8 mouse cellular contexts compared by ENCODE assay signal in the genomic region with DNA sequence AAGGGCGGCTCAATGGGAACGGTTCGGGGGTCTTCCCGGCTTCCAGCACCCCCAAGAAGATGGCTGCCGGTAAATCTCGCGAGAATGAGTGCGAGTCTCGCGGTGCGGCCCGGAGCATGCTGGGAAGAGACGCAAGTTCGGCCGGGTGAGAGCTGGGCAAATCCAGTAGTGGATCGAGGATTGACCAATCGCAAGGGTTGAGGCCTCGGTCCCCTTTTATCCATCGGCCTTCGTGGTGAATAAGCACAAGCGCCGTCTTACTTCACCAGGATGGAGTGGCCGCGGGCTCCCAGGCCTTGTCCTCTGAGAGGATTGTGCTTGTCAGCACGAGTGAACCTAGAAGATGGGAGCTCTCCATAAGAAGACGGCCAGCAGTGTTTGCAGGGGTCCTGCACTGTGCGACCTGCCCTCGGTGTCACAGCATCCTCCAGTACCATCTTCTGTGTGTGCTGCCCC. TPM values are rescaled to one million over a fixed set of nuclear protein-coding genes. Genes with fewer than 3 reads are reported as not detected.
DNase-seq lines count a peak whose midpoint lies in the region; ATAC-seq and TF ChIP-seq lines count a peak whose summit lies in the region.

Rbm26 (minus strand) TSS at position 90 of the 456 bp plus-strand sequence.

- ATAC-seq in embryonic facial prominence, embryonic 13.5 days (ENCODE audit: insufficient number of reproducible peaks, insufficient read depth, low FRiP score, low TSS enrichment, low read depth) = peak; percentile 95
- peak; percentile 96 for ATAC-seq in limb, embryonic 12.5 days (ENCODE audit: insufficient number of reproducible peaks, insufficient read depth, low FRiP score, low TSS enrichment, low read depth)
- ATAC-seq in midbrain, embryonic 15.5 days (replicated peaks) = peak; percentile 98

- H3K27me3 ChIP-seq in embryonic facial prominence, embryonic 13.5 days = no peaks in the 10 kb centered on the region
- H3K27me3 ChIP-seq in kidney, adult 2 months (replicated peaks; ENCODE audit: control insufficient read depth, insufficient read depth, low read length) = no peaks in the 10 kb centered on the region
- no peaks in the 10 kb centered on the region for H3K27me3 ChIP-seq in limb, embryonic 12.5 days
- H3K27me3 ChIP-seq in midbrain, embryonic 15.5 days (replicated peaks) = no peaks in the 10 kb centered on the region
- H3K27me3 ChIP-seq in spleen, adult 2 months (ENCODE audit: control insufficient read depth, insufficient read depth, low read length) = no peaks in the 10 kb centered on the region

- peak within 1 kb of the TSS; percentile 97 for H3K9ac ChIP-seq in embryonic facial prominence, embryonic 13.5 days
- H3K9ac ChIP-seq in limb, embryonic 12.5 days (replicated peaks) = peak within 1 kb of the TSS; percentile 99
- H3K9ac ChIP-seq in midbrain, embryonic 15.5 days = peak within 1 kb of the TSS; percentile 71

- under 1% methylated on average over 28 of the region's 28 CpGs for WGBS in embryonic facial prominence, embryonic 13.5 days
- under 1% methylated on average over 28 of the region's 28 CpGs for whole genome bisulfite sequencing in kidney, adult 2 months
- WGBS in limb, embryonic 12.5 days = 1% methylated on average over 28 of the region's 28 CpGs
- WGBS in midbrain, embryonic 15.5 days = under 1% methylated on average over 28 of the region's 28 CpGs
- WGBS in spleen, adult 2 months = under 1% methylated on average over 28 of the region's 28 CpGs

- H3K36me3 ChIP-seq in embryonic facial prominence, embryonic 13.5 days = no peaks in the 10 kb centered on the region
- H3K36me3 ChIP-seq in kidney, adult 2 months (ENCODE audit: control insufficient read depth, insufficient read depth, low read length) = no peaks in the 10 kb centered on the region
- H3K36me3 ChIP-seq in limb, embryonic 12.5 days = no peaks in the 10 kb centered on the region
- H3K36me3 ChIP-seq in midbrain, embryonic 15.5 days (replicated peaks) = no peaks in the 10 kb centered on the region
- no peaks in the 10 kb centered on the region for H3K36me3 ChIP-seq in spleen, adult 2 months (ENCODE audit: control insufficient read depth, insufficient read depth, low read length)

- H3K4me2 ChIP-seq in embryonic facial prominence, embryonic 13.5 days = peak within 1 kb of the TSS; percentile 84
- H3K4me2 ChIP-seq in limb, embryonic 12.5 days = peak within 1 kb of the TSS; percentile 71
- H3K4me2 ChIP-seq in midbrain, embryonic 15.5 days = peak within 1 kb of the TSS; percentile 78

- H3K9me3 ChIP-seq in embryonic facial prominence, embryonic 13.5 days = no peaks in the 10 kb centered on the region
- no peaks in the 10 kb centered on the region for H3K9me3 ChIP-seq in limb, embryonic 12.5 days
- no peaks in the 10 kb centered on the region for H3K9me3 ChIP-seq in midbrain, embryonic 15.5 days

- peak within 1 kb of the TSS; percentile 95 for H3K27ac ChIP-seq in embryonic facial prominence, embryonic 13.5 days
- peak within 1 kb of the TSS; percentile 88 for H3K27ac ChIP-seq in kidney, adult 2 months (ENCODE audit: insufficient read depth, low read depth, low read length)
- H3K27ac ChIP-seq in limb, embryonic 12.5 days = peak within 1 kb of the TSS; percentile 95
- H3K27ac ChIP-seq in midbrain, embryonic 15.5 days = peak within 1 kb of the TSS; percentile 88
- peak within 1 kb of the TSS; percentile 83 for H3K27ac ChIP-seq in spleen, adult 2 months (ENCODE audit: insufficient read depth, low read length)

- peak; percentile 86 for DNase-seq in 3134 (ENCODE audit: extremely low read depth, insufficient read length, low spot score)
- peak; percentile 97 to 98 for DNase-seq in adrenal gland, postnatal 36 days
- peak; percentile 97 to 99 for DNase-seq in heart, adult 18-20 months
- DNase-seq in kidney, adult 2 months = peak; percentile 98
- DNase-seq in spleen, adult 2 months (ENCODE audit: low read depth in 1 of 2, low spot score in 2 of 2) = peak; percentile 90 to 95

- TF ChIP-seq POLR2A in kidney, adult 2 months (IDR thresholded peaks at IDR 0.05; ENCODE audit: low read depth, low read length) = peak; percentile 94
- TF ChIP-seq POLR2A in spleen, adult 2 months (IDR thresholded peaks at IDR 0.05; ENCODE audit: low read depth, low read length) = peak; percentile 89

- peak within 1 kb of the TSS; percentile 89 for H3K4me3 ChIP-seq in embryonic facial prominence, embryonic 13.5 days
- peak within 1 kb of the TSS; percentile 88 for H3K4me3 ChIP-seq in kidney, adult 2 months (ENCODE audit: insufficient read depth, low read depth, low read length)
- H3K4me3 ChIP-seq in limb, embryonic 12.5 days (replicated peaks) = peak within 1 kb of the TSS; percentile 97
- H3K4me3 ChIP-seq in midbrain, embryonic 15.5 days = peak within 1 kb of the TSS; percentile 86
- peak within 1 kb of the TSS; percentile 94 for H3K4me3 ChIP-seq in spleen, adult 2 months (ENCODE audit: extremely low read depth, insufficient read depth, insufficient read length)

- TF ChIP-seq CTCF in kidney, adult 2 months (conservative IDR thresholded peaks at IDR 0.05; ENCODE audit: insufficient read depth, insufficient read length, low read depth, low read length) = no peak
- TF ChIP-seq CTCF in spleen, adult 2 months (IDR thresholded peaks at IDR 0.05; ENCODE audit: extremely low read depth, insufficient read depth, insufficient read length, insufficient replicate concordance) = no peak

- H3K4me1 ChIP-seq in embryonic facial prominence, embryonic 13.5 days = peaks cover 16% of the 10 kb centered on the region
- peaks cover 16% of the 10 kb centered on the region for H3K4me1 ChIP-seq in kidney, adult 2 months (ENCODE audit: control insufficient read depth, insufficient read depth, low read length)
- H3K4me1 ChIP-seq in limb, embryonic 12.5 days (replicated peaks) = peaks cover 29% of the 10 kb centered on the region
- peaks cover 30% of the 10 kb centered on the region for H3K4me1 ChIP-seq in midbrain, embryonic 15.5 days
- H3K4me1 ChIP-seq in spleen, adult 2 months (ENCODE audit: control insufficient read depth, insufficient read depth, insufficient read length) = peaks cover 10% of the 10 kb centered on the region; the same call in 1 of the 2 replicates

RNA-seq across cellular contexts. Expression of gene Rbm26, which starts in this region (rescaled TPM):
- 10 to 100 TPM; 39.0 to 48.7 TPM for total RNA-seq in adrenal gland, postnatal 36 days (2021)
- 48.7 and 51.6 TPM in 2 replicates for polyA plus RNA-seq in embryonic facial prominence, embryonic 13.5 days (2015; fragmentation: Nextera tagmentation; extraction: Ambion mirVana)
- 10 to 100 TPM; 18.1 to 18.6 TPM for total RNA-seq in heart, adult 18-20 months (2021)
- 8.3 and 8.7 TPM in 2 replicates for polyA plus RNA-seq in kidney, adult 2 months (2012; rRNA removed)
- 49.8 and 52.0 TPM in 2 replicates for polyA plus RNA-seq in limb, embryonic 12.5 days (2016; fragmentation: Nextera tagmentation; extraction: Ambion mirVana)
- polyA plus RNA-seq in midbrain, embryonic 15.5 days (2015; fragmentation: Nextera tagmentation; extraction: Ambion mirVana) = 29.8 and 33.3 TPM in 2 replicates
- polyA plus RNA-seq in spleen, adult 2 months (2012; rRNA removed) = 9.4 and 11.9 TPM in 2 replicates

Comparison
In these comparisons a context has a peak if more than half of its experiments do, and no peak if none do; other contexts are left out.
1. Peak in every context shown above with its lines: DNase-seq, ATAC-seq, H3K4me3 ChIP-seq and H3K27ac ChIP-seq.